ENCODE assay signal across 15 mouse cellular contexts in genomic region chr13:41551711-41552349, GRCm38 (mm10). TPM values are rescaled to one million over a fixed set of nuclear protein-coding genes. Genes with fewer than 3 reads are reported as not detected.
A peak's percentile ranks its signal among the peaks of the same experiment; 100 is the strongest.
DNase-seq lines count a peak whose midpoint lies in the region; ATAC-seq and TF ChIP-seq lines count a peak whose summit lies in the region.
"Had no signal": no experiment of that assay in that cellular context is flagged by ENCODE, and none has a peak within 500 bp of the region (broad histone marks: within the 10 kb centered on the region; RNA-seq: fewer than 3 reads in every experiment).

No protein-coding gene starts in this region.

- H3K4me2 ChIP-seq in lung, embryonic 14.5 days = peak overlapping the region; percentile 35
- H3K4me2 ChIP-seq: heart, embryonic 11.5 days had no signal

- H3K4me3 ChIP-seq in lung, embryonic 14.5 days (ENCODE audit: low read depth, low read length) = no peak overlapping the region
- H3K4me3 ChIP-seq in macrophage (ENCODE audit: inconsistent target) = no peak overlapping the region

- no peaks in the 10 kb centered on the region for H3K27me3 ChIP-seq in lung, embryonic 14.5 days (ENCODE audit: insufficient read depth, low read length)

- H3K9me3 ChIP-seq in lung, embryonic 14.5 days (ENCODE audit: low read depth, low read length) = no peaks in the 10 kb centered on the region

- no peaks in the 10 kb centered on the region for H3K36me3 ChIP-seq in lung, embryonic 14.5 days (ENCODE audit: insufficient read depth)
- H3K36me3 ChIP-seq in macrophage (ENCODE audit: inconsistent target) = no peaks in the 10 kb centered on the region

- WGBS in lung, embryonic 14.5 days = 32% methylated on average over 14 of the region's 14 CpGs
- WGBS in macrophage (ENCODE audit: missing documents) = 71% methylated on average over 14 of the region's 14 CpGs

- DNase-seq in 416B (ENCODE audit: low read depth) = peak; percentile 14
- peak; percentile 34 for DNase-seq in Muller cell, postnatal 12 days (ENCODE audit: inconsistent ontology term)
- peak; percentile 74 for DNase-seq in lung, embryonic 14.5 days
- DNase-seq in right cerebral cortex, adult 18-20 months = no peak
- no peak for DNase-seq in urinary bladder, postnatal 14 days (ENCODE audit: low spot score)
- DNase-seq in left cerebral cortex, adult 11 months (ENCODE audit: low spot score) = no peak
- DNase-seq: adrenal gland, postnatal 14 days; cerebellum, adult 9-11 months; gastrocnemius, postnatal 36 days; heart, postnatal 4 days; midbrain, embryonic 14.5 days had no signal

- H3K9ac ChIP-seq in lung, embryonic 14.5 days = no peak overlapping the region
- H3K9ac ChIP-seq: liver, embryonic 14.5 days had no signal

- peak overlapping the region; percentile 81; the same call in 1 of the 2 replicates for H3K27ac ChIP-seq in lung, embryonic 14.5 days (ENCODE audit: low read depth)
- 0 out of 2 replicates have a peak overlapping the region, but pooled peaks have one; percentile 7 for H3K27ac ChIP-seq in macrophage
- H3K27ac ChIP-seq: liver, embryonic 14.5 days had no signal

- peak; percentile 77 for ATAC-seq in lung, embryonic 14.5 days (ENCODE audit: insufficient read depth)
- ATAC-seq: inflammation-experienced regulatory T-cells, adult 6 months had no signal

- no peaks in the 10 kb centered on the region for H3K79me2 ChIP-seq in macrophage (ENCODE audit: inconsistent target)

- no peak for TF ChIP-seq CTCF in lung, embryonic 14.5 days (IDR thresholded peaks at IDR 0.05; ENCODE audit: low read depth)

- peaks cover 14% of the 10 kb centered on the region; the same call in 1 of the 2 replicates for H3K4me1 ChIP-seq in lung, embryonic 14.5 days (ENCODE audit: insufficient read depth)

RNA-seq across cellular contexts. Expression of gene Tmem170b, which starts 53.9 kb away (rescaled TPM):
- polyA plus RNA-seq in lung, embryonic 14.5 days (2014; fragmentation: Nextera tagmentation; extraction: Ambion mirVana) = 13.8 and 14.1 TPM in 2 replicates
- 10 to 100 TPM in 22 of 26 experiments, 1 to 10 TPM in 4; 4.7 to 55.0 (median 31.1) TPM for total RNA-seq in macrophage (2018; cell fraction: chromatin; rRNA removed)
- total RNA-seq in macrophage (2018; cell fraction: cytosol; rRNA removed) = 10 to 100 TPM; 19.7 to 37.9 (median 32.2) TPM
- 10 to 100 TPM; 16.1 to 78.5 (median 48.6) TPM for total RNA-seq in macrophage (2018; cell fraction: nucleus; rRNA removed)
- 11.1 to 15.2 TPM (median 13.8 TPM) in 3 replicates for polyA plus RNA-seq in macrophage (2018)

Comparison
In these comparisons a context has a peak if more than half of its experiments do, and no peak if none do; other contexts are left out.
1. DNase-seq: peak in 416B (single experiment), Muller cell, postnatal 12 days (single experiment) and lung, embryonic 14.5 days (single experiment); none in right cerebral cortex, adult 18-20 months (single experiment), urinary bladder, postnatal 14 days (single experiment) and left cerebral cortex, adult 11 months (single experiment).